Mouse (Mus musculus) heart, embryonic 16.5 days (tissue): ENCODE results near the gene Cxcl12. TPM values are rescaled to one million over a fixed set of nuclear protein-coding genes. Genes with fewer than 3 reads are reported as not detected.

Source experiments
- ATAC-seq: fragments of 200-750 bp; cut with Nextera tagmentation; replicated peaks from 2 replicates; pipeline ENCODE4 v1.8.0; 2017; ENCODE audit warnings: moderate number of reproducible peaks; ENCODE audit not compliant: insufficient read depth, low FRiP score; ENCODE audit errors: extremely low read depth
- H3K27ac ChIP-seq: fragments of 300-500 bp; sonication (generic); 2 replicates; pipeline ENCODE4 v1.5.1; 2014; ENCODE audit warnings: mild to moderate bottlenecking, low read length, control low read depth, moderate library complexity
- H3K27me3 ChIP-seq: fragments of 300-500 bp; sonication (generic); 2 replicates; pipeline ENCODE4 v1.6.1; 2014; ENCODE audit warnings: low read length, mixed read lengths; ENCODE audit not compliant: control insufficient read depth, insufficient read depth
- H3K36me3 ChIP-seq: fragments of 300-500 bp; sonication (generic); 2 replicates; pipeline ENCODE4 v1.6.1; 2014; ENCODE audit not compliant: control insufficient read depth, insufficient read depth
- H3K4me1 ChIP-seq: fragments of 300-500 bp; sonication (generic); 2 replicates; pipeline ENCODE4 v1.6.1; 2014; ENCODE audit warnings: low read length, mixed read lengths; ENCODE audit not compliant: control insufficient read depth, insufficient read depth
- H3K4me2 ChIP-seq: fragments of 300-500 bp; sonication (generic); 2 replicates; pipeline ENCODE4 v1.6.1; 2014; ENCODE audit warnings: low read depth, mild to moderate bottlenecking, control low read depth, low read length
- H3K4me3 ChIP-seq: fragments of 300-500 bp; sonication (generic); 2 replicates; pipeline ENCODE4 v1.5.1; 2014; ENCODE audit warnings: mild to moderate bottlenecking, control low read depth, low read length
- H3K9ac ChIP-seq: fragments of 300-500 bp; sonication (generic); 2 replicates; pipeline ENCODE4 v1.6.1; 2014; ENCODE audit warnings: low read length, control low read depth
- H3K9me3 ChIP-seq: fragments of 300-500 bp; sonication (generic); replicated peaks from 2 replicates; pipeline ENCODE4 v1.6.1; 2016; ENCODE audit warnings: low read length; ENCODE audit not compliant: control insufficient read depth
- WGBS: fragments of 180-500 bp; shearing (Covaris S2); extraction: QIAGEN DNeasy Blood & Tissue Kit; methylation state at CpG from one replicate; pipeline ENCODE4 v1.1.7; 2014; 5-methylcytosine and 5-hydroxymethylcytosine counted together
- polyA plus RNA-seq: library from polyadenylated mRNA; unstranded; fragments of >200 nt; fragmentation: Nextera tagmentation; extraction: Ambion mirVana; gene quantifications from 2 replicates; pipeline ENCODE4 v1.2.1, GENCODE M21; 2015

The Cxcl12 gene
- polyA plus RNA-seq, 1 experiment from 2014 or later, result 138 TPM

- Histone ChIP-seq H3K36me3 (no peaks in the 10 kb centered on the region), H3K9me3 (no peaks in the 10 kb centered on the region), H3K27me3 (peaks cover 27% of the 10 kb centered on the region), H3K4me1 (peaks cover 8% of the 10 kb centered on the region; the same call in 1 of the 2 replicates), H3K27ac (peak overlapping the region; percentile 32; the same call in 1 of the 2 replicates), H3K9ac (peak overlapping the region; percentile 87), H3K4me2 (peak overlapping the region; percentile 93), H3K4me3 (peak overlapping the region; percentile 88)
- WGBS, result 31% methylated on average over 10 of the region's 10 CpGs
- ATAC-seq, result no peak
These were observed 1.8 kb downstream of the Cxcl12 start for GRCm38 (mm10) chr6:117169910-117170747.

- Histone ChIP-seq H3K4me2 (no peak overlapping the region), H3K4me3 (no peak overlapping the region)
- WGBS, result 85% methylated on average over 6 of the region's 6 CpGs
These were observed 4.0 kb downstream of the Cxcl12 start for GRCm38 (mm10) chr6:117172358-117172757.

GRCm38 (mm10) chr6:117173876-117174275 is 5.5 kb downstream of the Cxcl12 start:
- Histone ChIP-seq H3K4me2 (no peak overlapping the region), H3K27me3 (peaks cover 10% of the 10 kb centered on the region), H3K9me3 (no peaks in the 10 kb centered on the region), H3K27ac (no peak overlapping the region), H3K36me3 (peaks cover 4% of the 10 kb centered on the region; the same call in 1 of the 2 replicates), H3K4me3 (no peak overlapping the region), H3K9ac (no peak overlapping the region), H3K4me1 (no peaks in the 10 kb centered on the region; the same call in 1 of the 2 replicates)
- peak; percentile 51 for ATAC-seq
- 11% methylated on average over 11 of the region's 11 CpGs for WGBS

More at GRCm38 (mm10) chr6:117172358-117172757, 4.0 kb downstream of the Cxcl12 start:
- H3K9me3 ChIP-seq, result no peaks in the 10 kb centered on the region
- ATAC-seq, result no peak
- H3K4me1 ChIP-seq, result peaks cover 5% of the 10 kb centered on the region; the same call in 1 of the 2 replicates
- H3K27ac ChIP-seq, result no peak overlapping the region
- H3K9ac ChIP-seq, result no peak overlapping the region
- H3K36me3 ChIP-seq, result no peaks in the 10 kb centered on the region
- peaks cover 15% of the 10 kb centered on the region for H3K27me3 ChIP-seq

GRCm38 (mm10) chr6:117175113-117175793 is 6.9 kb downstream of the Cxcl12 start:
- peaks cover 10% of the 10 kb centered on the region for H3K27me3 ChIP-seq
- H3K9ac ChIP-seq, result no peak overlapping the region
- no peak overlapping the region for H3K4me3 ChIP-seq
- H3K9me3 ChIP-seq, result no peaks in the 10 kb centered on the region
- H3K36me3 ChIP-seq, result peaks cover 4% of the 10 kb centered on the region; the same call in 1 of the 2 replicates
- H3K27ac ChIP-seq, result no peak overlapping the region
- 79% methylated on average over 2 of the region's 2 CpGs for WGBS
- no peaks in the 10 kb centered on the region for H3K4me1 ChIP-seq
- H3K4me2 ChIP-seq, result no peak overlapping the region
- ATAC-seq, result no peak

GRCm38 (mm10) chr6:117176406-117176805 is 8.1 kb downstream of the Cxcl12 start:
- Histone ChIP-seq H3K4me2 (no peak overlapping the region), H3K36me3 (peaks cover 4% of the 10 kb centered on the region; the same call in 1 of the 2 replicates), H3K4me3 (no peak overlapping the region), H3K27me3 (peaks cover 3% of the 10 kb centered on the region; the same call in 1 of the 2 replicates), H3K9ac (no peak overlapping the region), H3K4me1 (no peaks in the 10 kb centered on the region), H3K27ac (no peak overlapping the region), H3K9me3 (no peaks in the 10 kb centered on the region)
- 34% methylated on average over 5 of the region's 5 CpGs for WGBS
- ATAC-seq, result no peak

DNA sequence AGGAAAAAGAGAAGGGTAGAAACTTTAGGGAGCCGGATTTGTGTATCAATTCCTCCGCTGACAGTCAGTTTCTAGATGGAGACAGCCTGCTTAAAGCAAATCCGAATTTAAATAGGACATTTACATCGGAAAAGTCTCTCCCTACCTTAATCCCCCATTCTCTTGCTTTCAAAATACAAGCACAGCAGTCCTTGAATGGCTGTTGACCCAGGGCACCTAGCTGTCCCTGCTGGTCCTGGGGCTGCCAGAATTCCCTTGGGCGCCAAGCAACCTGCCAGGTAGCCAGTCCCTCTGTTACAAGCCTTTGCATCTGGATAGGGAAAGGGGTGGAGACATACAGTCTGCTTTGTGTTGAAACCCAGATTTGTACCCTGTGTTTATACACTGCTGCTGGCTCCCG is 12.0 kb downstream of the Cxcl12 start:
- Histone ChIP-seq H3K4me1 (no peaks in the 10 kb centered on the region), H3K27ac (no peak overlapping the region), H3K27me3 (no peaks in the 10 kb centered on the region), H3K9ac (no peak overlapping the region), H3K9me3 (no peaks in the 10 kb centered on the region), H3K4me3 (no peak overlapping the region), H3K36me3 (peaks cover 4% of the 10 kb centered on the region; the same call in 1 of the 2 replicates), H3K4me2 (no peak overlapping the region)
- no peak for ATAC-seq
- WGBS, result 59% methylated on average over 6 of the region's 6 CpGs

- Histone ChIP-seq H3K27ac (no peak overlapping the region), H3K36me3 (no peaks in the 10 kb centered on the region), H3K4me1 (no peaks in the 10 kb centered on the region), H3K27me3 (no peaks in the 10 kb centered on the region), H3K9ac (no peak overlapping the region), H3K4me2 (no peak overlapping the region), H3K9me3 (no peaks in the 10 kb centered on the region), H3K4me3 (no peak overlapping the region)
- WGBS, result 84% methylated on average over 4 of the region's 4 CpGs
- ATAC-seq, result no peak
These were observed 17.0 kb downstream of the Cxcl12 start for GRCm38 (mm10) chr6:117185381-117185780.

GRCm38 (mm10) chr6:117190453-117190852 is 22.1 kb downstream of the Cxcl12 start:
- no peak overlapping the region for H3K27ac ChIP-seq
- no peaks in the 10 kb centered on the region for H3K4me1 ChIP-seq
- 88% methylated on average over 3 of the region's 3 CpGs for WGBS
- no peaks in the 10 kb centered on the region for H3K9me3 ChIP-seq
- H3K4me2 ChIP-seq, result no peak overlapping the region
- H3K36me3 ChIP-seq, result no peaks in the 10 kb centered on the region
- ATAC-seq, result no peak
- H3K9ac ChIP-seq, result no peak overlapping the region
- H3K27me3 ChIP-seq, result no peaks in the 10 kb centered on the region
- no peak overlapping the region for H3K4me3 ChIP-seq

- Histone ChIP-seq H3K9me3 (no peaks in the 10 kb centered on the region), H3K36me3 (no peaks in the 10 kb centered on the region), H3K27ac (no peak overlapping the region), H3K9ac (no peak overlapping the region), H3K27me3 (no peaks in the 10 kb centered on the region), H3K4me1 (no peaks in the 10 kb centered on the region), H3K4me2 (no peak overlapping the region), H3K4me3 (no peak overlapping the region)
- no peak for ATAC-seq
- WGBS, result 91% methylated on average over 6 of the region's 6 CpGs
These were observed 23.4 kb downstream of the Cxcl12 start for GRCm38 (mm10) chr6:117191741-117192140.
